Mouse (Mus musculus): ENCODE measurements at regions not wholly inside any gene's neighbourhood (a gene's known extent, or its start where the extent isn't known, plus 50 kb on each side); places are given as distances from the start of the nearest gene placed in this dataset. TPM values are rescaled to one million over a fixed set of nuclear protein-coding genes. Genes with fewer than 3 reads are reported as not detected.
"Not testable (repeated sequence)": the region's sequence is repeated elsewhere in the genome, so short reads cannot be mapped to it uniquely, and the experiment has no call there.

DNA sequence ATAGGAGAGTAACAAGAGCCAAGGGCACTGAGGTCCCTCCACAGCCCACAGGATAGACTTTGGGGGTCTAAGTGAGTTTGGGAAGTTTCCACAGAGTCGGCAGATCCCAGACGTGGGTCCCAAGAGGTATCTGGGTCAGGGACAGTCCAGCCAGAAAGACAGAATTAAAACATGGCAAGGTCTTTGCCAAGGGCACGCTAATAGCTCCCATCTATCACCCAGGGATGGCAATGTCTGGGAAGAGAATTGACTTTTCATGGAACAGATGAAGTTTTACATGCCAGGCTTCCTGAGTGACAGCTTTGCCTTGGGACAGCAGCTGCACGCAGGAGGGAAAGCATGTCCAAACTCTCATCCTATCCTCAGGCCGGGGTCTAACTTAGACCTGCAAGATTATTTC, 563.5 kb downstream of the Gm10330 start:
- 67% methylated on average over 1 of the region's 5 CpGs for WGBS
- H3K9me3 ChIP-seq (ENCODE audit: control insufficient read depth, low read depth, low read length); H3K36me3 ChIP-seq (ENCODE audit: control insufficient read depth, insufficient read depth, low read length); H3K4me1 ChIP-seq (ENCODE audit: control insufficient read depth, insufficient read depth, low read length); H3K4me3 ChIP-seq (ENCODE audit: low read depth, low read length); ATAC-seq (ENCODE audit: insufficient number of reproducible peaks, insufficient read depth, low FRiP score, low read depth); H3K27ac ChIP-seq (ENCODE audit: low read length); H3K4me2 ChIP-seq (replicated peaks; ENCODE audit: low read depth, low read length); H3K27me3 ChIP-seq (ENCODE audit: control insufficient read depth, insufficient read depth, low read length); H3K9ac ChIP-seq (replicated peaks; ENCODE audit: low read depth, low read length): not testable (repeated sequence)

DNA sequence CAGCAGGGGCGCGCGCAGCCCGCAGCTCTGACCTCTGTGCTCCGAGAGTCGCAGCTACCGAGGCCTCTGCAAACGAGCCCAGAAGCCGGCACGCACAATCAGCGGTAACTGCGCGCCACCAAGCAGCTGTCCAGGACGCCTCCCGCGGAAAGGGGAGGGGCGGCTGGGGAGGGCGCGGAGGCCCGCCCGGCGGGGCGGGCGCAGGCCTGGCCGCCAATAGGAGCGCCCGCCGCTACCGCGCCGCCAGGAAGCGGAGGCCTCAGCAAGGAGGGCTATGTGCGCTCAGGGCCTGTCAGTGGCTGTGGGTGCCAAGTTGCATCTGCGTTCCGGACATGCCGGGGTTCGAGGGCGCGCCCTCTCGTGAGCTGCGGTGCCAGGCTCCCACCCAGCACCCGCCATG, 590.5 kb downstream of the Gm10330 start:
- H3K27ac ChIP-seq (ENCODE audit: low read length); H3K4me1 ChIP-seq (ENCODE audit: control insufficient read depth, insufficient read depth, low read length); H3K9me3 ChIP-seq (ENCODE audit: control insufficient read depth, low read depth, low read length); H3K27me3 ChIP-seq (ENCODE audit: control insufficient read depth, insufficient read depth, low read length); H3K36me3 ChIP-seq (ENCODE audit: control insufficient read depth, insufficient read depth, low read length): not testable (repeated sequence)
- H3K4me3 ChIP-seq (ENCODE audit: low read depth, low read length), result peak overlapping the region; percentile 39
- H3K4me2 ChIP-seq (replicated peaks; ENCODE audit: low read depth, low read length), result peak overlapping the region; percentile 27; the same call in 1 of the 2 replicates
- WGBS, result 2% methylated on average over 26 of the region's 42 CpGs
- peak; percentile 85 for ATAC-seq (ENCODE audit: insufficient number of reproducible peaks, insufficient read depth, low FRiP score, low read depth)
- H3K9ac ChIP-seq (replicated peaks; ENCODE audit: low read depth, low read length), result peak overlapping the region; percentile 30; the same call in 1 of the 2 replicates

- H3K9me3 ChIP-seq (ENCODE audit: control insufficient read depth, low read depth, low read length); H3K27me3 ChIP-seq (ENCODE audit: control insufficient read depth, insufficient read depth, low read length); H3K27ac ChIP-seq (ENCODE audit: low read length); H3K4me1 ChIP-seq (ENCODE audit: control insufficient read depth, insufficient read depth, low read length); H3K36me3 ChIP-seq (ENCODE audit: control insufficient read depth, insufficient read depth, low read length): not testable (repeated sequence)
- H3K9ac ChIP-seq (replicated peaks; ENCODE audit: low read depth, low read length), result peak overlapping the region; percentile 30; the same call in 1 of the 2 replicates
- peak overlapping the region; percentile 39 for H3K4me3 ChIP-seq (ENCODE audit: low read depth, low read length)
- 3% methylated on average over 31 of the region's 50 CpGs for WGBS
- peak; percentile 46; the same call in 1 of the 2 replicates for ATAC-seq (ENCODE audit: insufficient number of reproducible peaks, insufficient read depth, low FRiP score, low read depth)
- H3K4me2 ChIP-seq (replicated peaks; ENCODE audit: low read depth, low read length), result peak overlapping the region; percentile 27; the same call in 1 of the 2 replicates
These were observed 591.0 kb downstream of the Gm10330 start for GRCm38 (mm10) chr12:23189110-23189509.

Small RNA genes in the stretch of these regions (microRNA-seq; reads per million reads assigned to microRNA genes)
- gene Gm26140, result not detected

All from stomach, embryonic 14.5 days (tissue).